Mouse (Mus musculus): ENCODE data around the gene Nipsnap2. TPM values are rescaled to one million over a fixed set of nuclear protein-coding genes. Genes with fewer than 3 reads are reported as not detected.
A peak's percentile ranks its signal among the peaks of the same experiment; 100 is the strongest.
"Not testable (repeated sequence)": the region's sequence is repeated elsewhere in the genome, so short reads cannot be mapped to it uniquely, and the experiment has no call there.

Gene Nipsnap2
- 152 and 165 TPM in 2 replicates for polyA plus RNA-seq (2012; ENCODE audit: insufficient read depth, insufficient read length, missing spikeins)

DNA sequence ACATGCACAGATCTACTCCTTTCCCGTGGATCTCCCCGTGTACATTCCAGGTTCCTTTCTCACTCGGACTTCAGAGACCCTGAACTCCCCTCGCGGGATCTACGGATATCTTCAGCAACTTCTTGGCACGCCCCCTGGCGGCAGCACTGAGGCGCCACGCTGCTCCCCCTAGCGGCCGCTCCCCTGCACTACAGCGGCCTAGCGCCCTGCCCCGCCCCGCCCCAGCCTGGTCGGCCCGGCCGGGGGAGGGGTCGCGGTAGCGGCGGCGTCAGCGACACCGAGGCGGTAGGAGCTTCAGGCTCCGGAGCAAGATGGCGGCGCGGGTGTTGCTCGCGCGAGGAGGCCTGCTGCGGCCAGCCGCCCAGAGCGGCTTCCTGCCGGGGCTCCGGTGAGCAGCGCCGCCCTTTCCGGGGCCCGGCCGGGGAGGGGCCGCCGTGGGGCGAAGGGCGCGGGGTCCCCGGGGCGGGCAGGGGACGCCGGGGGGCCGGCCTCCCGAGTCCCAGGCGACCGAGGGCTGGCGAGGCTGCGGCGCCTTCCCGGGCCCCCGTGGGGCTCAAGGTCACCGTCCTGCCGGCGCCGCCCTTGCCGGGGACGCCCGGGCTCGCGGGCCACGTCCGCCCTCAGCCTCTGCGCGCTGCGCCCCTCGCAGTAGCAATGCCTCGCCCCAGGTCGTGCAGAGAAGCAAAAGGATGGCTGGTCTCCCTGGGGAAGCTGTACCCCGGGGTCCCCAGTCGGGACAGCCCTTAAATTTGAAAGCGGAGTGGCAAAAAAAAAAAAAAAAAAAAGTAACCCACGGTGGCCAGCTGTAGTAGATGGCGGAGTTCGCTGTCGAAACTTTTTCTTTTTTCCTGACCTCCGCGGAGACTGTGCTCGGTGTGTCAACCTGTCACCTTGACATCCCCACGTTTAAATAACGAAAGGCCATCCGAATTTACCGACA is at the start of gene Nipsnap2:
Nipsnap2 (plus strand) TSS at position 230 of the 940 bp plus-strand sequence.
- peak within 1 kb of the TSS; percentile 89 for H3K4me3 ChIP-seq (ENCODE audit: insufficient read depth, low read depth, low read length)
- H3K4me1 ChIP-seq (ENCODE audit: control insufficient read depth, insufficient read depth, insufficient read length, low read length): peaks cover 15% of the 10 kb centered on the region; the same call in 1 of the 2 replicates
- peak within 1 kb of the TSS; percentile 97 for H3K27ac ChIP-seq (replicated peaks; ENCODE audit: low read depth, low read length)

DNA sequence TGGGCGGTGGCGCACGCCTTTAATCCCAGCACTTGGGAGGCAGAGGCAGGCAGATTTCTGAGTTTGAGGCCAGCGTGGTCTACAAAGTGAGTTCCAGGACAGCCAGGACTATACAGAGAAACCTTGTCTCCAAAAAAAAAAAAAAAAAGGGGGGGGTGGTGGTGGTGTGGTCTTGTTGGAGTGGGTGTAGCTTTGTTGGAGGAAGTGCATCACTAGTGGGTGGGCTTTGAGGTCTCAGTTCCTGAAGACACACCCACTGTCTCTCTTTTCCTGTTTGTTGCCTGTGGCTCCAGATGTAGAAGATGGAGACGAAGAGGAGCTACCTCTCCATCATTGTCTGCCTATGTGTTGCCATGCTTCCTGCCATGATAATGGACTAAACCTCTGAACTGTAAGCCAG is 39.7 kb upstream of the Nipsnap2 start:
- not testable (repeated sequence) for H3K4me1 ChIP-seq (ENCODE audit: control insufficient read depth, insufficient read depth, insufficient read length, low read length); H3K4me3 ChIP-seq (ENCODE audit: insufficient read depth, low read depth, low read length); H3K27ac ChIP-seq (replicated peaks; ENCODE audit: low read depth, low read length)

DNA sequence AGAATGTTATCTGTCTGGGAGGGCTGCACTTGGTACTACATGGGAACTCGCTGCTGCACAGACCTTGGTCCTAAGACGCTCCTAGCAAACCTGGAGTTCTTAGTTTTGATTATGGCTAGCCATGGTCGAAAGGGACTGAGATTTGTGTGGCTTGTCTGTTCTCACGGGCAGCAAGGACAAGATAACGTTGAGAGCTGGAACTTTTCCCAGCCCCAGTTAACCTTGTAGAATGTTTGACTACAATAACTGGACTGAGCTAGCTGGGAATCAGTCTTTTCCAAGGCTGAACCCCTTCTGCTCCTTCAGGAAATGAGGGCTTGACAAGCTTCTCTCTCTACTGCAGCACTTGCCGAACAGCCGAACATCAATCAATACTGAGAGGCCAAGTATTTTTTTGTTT is 37.2 kb upstream of the Nipsnap2 start:
- Histone ChIP-seq H3K4me1 (ENCODE audit: control insufficient read depth, insufficient read depth, insufficient read length, low read length) (no peaks in the 10 kb centered on the region), H3K27ac (replicated peaks; ENCODE audit: low read depth, low read length) (no peak overlapping the region)

DNA sequence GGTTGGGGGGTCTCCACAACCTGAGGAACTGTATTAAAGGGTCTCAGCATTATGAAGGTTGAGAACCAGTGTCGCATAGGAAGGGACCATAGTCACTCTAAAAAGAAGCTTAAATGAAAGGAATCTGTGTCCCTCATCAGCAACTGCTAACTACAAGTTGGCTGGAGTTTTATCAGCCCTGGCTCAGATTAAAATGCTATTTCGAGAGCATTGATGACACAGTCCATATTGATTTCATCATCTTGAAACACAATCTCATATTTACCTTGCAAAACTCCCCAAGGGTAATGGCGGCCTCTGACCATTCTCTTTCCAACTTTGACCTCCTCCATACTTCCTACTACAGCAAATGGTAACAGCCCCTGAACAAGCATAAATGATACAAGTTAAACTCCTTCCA is 34.3 kb upstream of the Nipsnap2 start:
- H3K4me3 ChIP-seq (ENCODE audit: insufficient read depth, low read depth, low read length): no peak overlapping the region
- no peak overlapping the region for H3K27ac ChIP-seq (replicated peaks; ENCODE audit: low read depth, low read length)
- no peaks in the 10 kb centered on the region for H3K4me1 ChIP-seq (ENCODE audit: control insufficient read depth, insufficient read depth, insufficient read length, low read length)

More for the DNA sequence above, 37.2 kb upstream of the Nipsnap2 start:
- no peak overlapping the region for H3K4me3 ChIP-seq (ENCODE audit: insufficient read depth, low read depth, low read length)

DNA sequence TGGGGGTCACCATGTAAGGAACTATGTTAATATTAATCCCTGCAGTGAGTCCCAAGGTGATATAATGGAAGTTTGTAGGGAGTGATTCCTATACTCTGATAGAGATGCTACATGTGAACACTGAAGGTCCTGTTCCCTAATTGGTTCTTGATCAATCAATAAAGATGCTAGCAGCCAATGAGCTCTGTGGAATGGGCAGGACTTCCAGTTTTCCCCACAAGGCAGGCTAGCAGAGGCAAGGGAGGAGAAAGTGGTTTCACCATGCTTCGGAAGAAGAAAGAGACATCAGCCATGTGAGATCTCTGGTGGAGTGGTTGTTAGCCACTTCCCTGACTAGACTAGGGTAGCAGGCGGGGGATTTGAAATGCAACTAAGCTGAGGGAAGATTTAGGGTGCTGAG is 24.4 kb upstream of the Nipsnap2 start:
- peak overlapping the region; percentile 60; the same call in 1 of the 2 replicates for H3K27ac ChIP-seq (replicated peaks; ENCODE audit: low read depth, low read length)
- peaks cover 3% of the 10 kb centered on the region; the same call in 1 of the 2 replicates for H3K4me1 ChIP-seq (ENCODE audit: control insufficient read depth, insufficient read depth, insufficient read length, low read length)
- H3K4me3 ChIP-seq (ENCODE audit: insufficient read depth, low read depth, low read length): peak overlapping the region; percentile 59

DNA sequence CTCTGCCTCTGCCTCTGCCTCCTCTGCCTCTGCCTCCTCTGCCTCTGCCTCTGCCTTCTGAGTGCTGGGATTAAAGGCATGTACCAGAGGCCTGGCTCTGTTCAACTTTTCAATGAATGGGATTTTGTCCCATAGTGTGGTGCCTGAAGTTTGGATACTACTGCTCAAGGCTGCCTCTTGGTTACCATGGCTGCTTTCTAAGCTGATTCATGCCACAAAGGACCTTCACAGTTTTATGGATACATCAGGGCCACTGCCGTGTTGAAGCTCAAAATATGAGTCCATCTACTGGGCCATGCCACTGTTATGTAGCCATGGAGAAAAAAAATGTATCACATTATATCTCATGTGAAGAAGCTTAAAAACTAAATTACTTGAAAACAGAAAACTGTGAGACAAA is 23.2 kb upstream of the Nipsnap2 start:
- H3K4me3 ChIP-seq (ENCODE audit: insufficient read depth, low read depth, low read length): no peak overlapping the region
- H3K27ac ChIP-seq (replicated peaks; ENCODE audit: low read depth, low read length): no peak overlapping the region

DNA sequence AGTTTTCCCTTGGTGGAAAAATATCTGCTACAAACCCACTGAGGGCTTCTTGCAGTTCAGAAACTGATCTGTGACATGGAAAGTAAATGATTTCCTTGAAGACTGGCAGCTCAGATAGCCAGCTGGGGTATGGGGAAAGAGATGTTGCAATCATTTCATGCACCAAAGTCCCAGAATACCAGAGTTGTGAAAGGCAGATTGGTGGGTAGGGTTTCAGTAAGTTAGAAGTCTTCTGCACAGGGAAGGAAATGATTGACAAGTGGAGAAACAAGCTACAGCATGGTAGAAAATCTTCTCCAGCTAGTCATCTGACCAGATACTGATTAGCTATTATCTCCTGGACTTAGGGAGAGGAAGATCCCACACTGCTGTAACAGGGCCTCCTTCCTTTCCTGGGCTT is 21.5 kb upstream of the Nipsnap2 start:
- Histone ChIP-seq H3K4me3 (ENCODE audit: insufficient read depth, low read depth, low read length) (no peak overlapping the region), H3K4me1 (ENCODE audit: control insufficient read depth, insufficient read depth, insufficient read length, low read length) (peaks cover 3% of the 10 kb centered on the region; the same call in 1 of the 2 replicates), H3K27ac (replicated peaks; ENCODE audit: low read depth, low read length) (no peak overlapping the region)

More for the DNA sequence above, 23.2 kb upstream of the Nipsnap2 start:
- H3K4me1 ChIP-seq (ENCODE audit: control insufficient read depth, insufficient read depth, insufficient read length, low read length): peaks cover 3% of the 10 kb centered on the region; the same call in 1 of the 2 replicates

DNA sequence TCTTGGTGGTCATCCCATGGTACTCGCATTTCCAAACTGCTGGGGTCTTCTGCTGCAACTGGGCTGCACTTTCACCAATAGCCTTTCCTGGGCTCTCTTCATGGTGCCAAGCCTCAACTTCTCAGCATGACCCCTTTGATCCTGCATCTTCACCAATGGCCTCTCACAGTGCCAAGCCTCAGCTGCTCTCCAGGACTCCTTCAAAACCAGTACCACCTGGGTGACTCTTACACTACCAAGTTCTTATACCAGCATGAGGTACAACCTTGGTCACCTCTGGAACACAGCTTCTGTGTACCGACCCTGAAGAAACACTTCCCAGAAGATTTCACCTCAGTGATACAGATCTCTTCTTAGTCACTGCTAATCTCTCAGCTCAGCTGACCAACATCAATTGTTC is 16.5 kb upstream of the Nipsnap2 start, which contains the start of gene Sept14:
Sept14 (minus strand) TSS at position 101 of the 400 bp plus-strand sequence.
- Histone ChIP-seq H3K27ac (replicated peaks; ENCODE audit: low read depth, low read length) (no peak within 1 kb of the TSS), H3K4me1 (ENCODE audit: control insufficient read depth, insufficient read depth, insufficient read length, low read length) (no peaks in the 10 kb centered on the region; the same call in 1 of the 2 replicates), H3K4me3 (ENCODE audit: insufficient read depth, low read depth, low read length) (no peak within 1 kb of the TSS)

DNA sequence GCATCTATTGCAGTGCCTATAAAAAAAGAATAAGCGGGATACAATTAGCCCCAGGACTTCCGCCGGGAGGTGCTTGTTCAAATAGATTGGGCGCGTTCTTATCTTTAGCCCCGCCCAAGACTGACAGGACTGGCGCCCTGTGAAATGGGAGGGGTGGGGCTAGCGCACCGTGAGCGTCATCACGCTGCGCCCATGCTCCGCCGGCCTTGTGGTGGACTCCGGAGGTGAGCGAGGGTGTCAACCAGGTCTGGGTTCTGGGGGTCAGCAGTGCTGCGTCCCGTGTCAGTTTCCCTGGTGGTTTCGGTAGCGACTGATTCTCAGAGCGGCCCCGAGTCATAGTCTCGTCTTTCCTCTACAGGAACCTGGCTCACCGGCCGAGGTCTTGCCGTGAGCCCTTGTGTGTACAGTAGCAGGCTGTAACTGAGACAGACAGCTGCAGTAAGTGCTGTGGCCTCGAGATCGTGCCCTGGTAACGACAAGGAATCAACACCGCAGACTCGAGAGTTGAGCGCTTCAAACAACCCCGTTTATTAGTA is 9.5 kb upstream of the Nipsnap2 start, which contains the start of gene Mrps17:
Mrps17 (plus strand) TSS at position 172 of the 536 bp plus-strand sequence.
- Histone ChIP-seq H3K4me1 (ENCODE audit: control insufficient read depth, insufficient read depth, insufficient read length, low read length) (no peaks in the 10 kb centered on the region), H3K27ac (replicated peaks; ENCODE audit: low read depth, low read length) (peak within 1 kb of the TSS; percentile 64), H3K4me3 (ENCODE audit: insufficient read depth, low read depth, low read length) (peak within 1 kb of the TSS; percentile 72)

DNA sequence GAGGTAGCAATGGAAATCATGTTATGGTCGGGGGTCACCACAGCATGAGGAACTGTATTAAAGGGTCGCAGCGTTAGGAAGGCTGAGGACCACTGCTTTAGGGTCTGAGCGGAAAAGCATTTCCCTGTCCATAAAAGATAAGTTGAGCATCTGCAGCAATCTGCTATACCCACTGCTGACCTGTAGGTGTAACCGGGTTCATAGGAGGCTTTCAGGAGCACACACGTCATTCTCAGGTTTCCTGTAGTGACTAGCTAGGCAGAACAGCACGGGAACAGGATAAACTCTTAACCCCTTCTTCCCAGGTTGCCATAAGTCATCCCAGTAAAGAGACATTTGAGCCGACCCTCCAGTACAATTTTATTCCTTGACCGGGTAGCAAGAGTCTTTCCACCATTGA is 7.8 kb upstream of the Nipsnap2 start:
- no peak overlapping the region for H3K27ac ChIP-seq (replicated peaks; ENCODE audit: low read depth, low read length)
- no peaks in the 10 kb centered on the region for H3K4me1 ChIP-seq (ENCODE audit: control insufficient read depth, insufficient read depth, insufficient read length, low read length)
- H3K4me3 ChIP-seq (ENCODE audit: insufficient read depth, low read depth, low read length): no peak overlapping the region

DNA sequence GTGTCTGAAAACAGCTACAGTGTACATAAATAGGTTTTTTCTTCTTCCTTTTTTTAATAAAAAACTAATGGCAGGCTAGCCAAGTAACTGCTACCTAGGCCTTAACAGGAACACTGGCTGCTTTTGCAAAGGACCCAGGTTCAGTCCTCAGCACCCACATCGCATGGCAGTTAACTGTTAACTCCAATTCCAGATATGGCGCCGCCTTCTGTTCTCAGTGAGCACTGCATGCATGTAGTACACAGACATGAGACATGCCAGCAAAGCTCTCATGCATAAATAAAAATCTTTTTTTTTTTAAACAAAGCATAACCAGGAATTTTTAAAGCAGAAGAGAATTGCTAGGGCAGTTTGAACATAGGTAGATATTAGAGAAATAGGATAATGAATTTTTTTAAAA is 4.7 kb upstream of the Nipsnap2 start:
- no peak overlapping the region for H3K4me3 ChIP-seq (ENCODE audit: insufficient read depth, low read depth, low read length)
- peaks cover 6% of the 10 kb centered on the region; the same call in 1 of the 2 replicates for H3K4me1 ChIP-seq (ENCODE audit: control insufficient read depth, insufficient read depth, insufficient read length, low read length)
- no peak overlapping the region for H3K27ac ChIP-seq (replicated peaks; ENCODE audit: low read depth, low read length)

DNA sequence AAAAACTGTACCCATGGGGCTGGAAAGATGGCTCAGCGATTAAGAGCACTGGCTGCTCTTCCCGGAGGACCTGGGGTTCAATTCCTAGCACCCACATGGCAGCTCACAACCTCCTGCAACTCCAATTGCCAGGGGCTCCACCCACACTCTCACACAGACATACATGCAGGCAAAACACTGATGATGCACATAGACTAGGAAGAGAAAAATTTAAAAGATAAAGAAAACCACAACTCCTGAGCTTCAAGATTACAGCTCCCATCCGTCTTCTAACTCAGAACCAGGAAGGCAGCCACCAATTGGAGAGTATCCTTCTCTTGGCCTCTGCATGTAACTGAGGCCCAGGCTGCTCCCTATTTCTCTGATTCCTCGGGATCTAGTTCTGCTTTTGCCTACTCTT is 595 bp upstream of the Nipsnap2 start:
- Histone ChIP-seq H3K4me1 (ENCODE audit: control insufficient read depth, insufficient read depth, insufficient read length, low read length) (peaks cover 8% of the 10 kb centered on the region; the same call in 1 of the 2 replicates), H3K4me3 (ENCODE audit: insufficient read depth, low read depth, low read length) (peak overlapping the region; percentile 89), H3K27ac (replicated peaks; ENCODE audit: low read depth, low read length) (peak overlapping the region; percentile 83)

DNA sequence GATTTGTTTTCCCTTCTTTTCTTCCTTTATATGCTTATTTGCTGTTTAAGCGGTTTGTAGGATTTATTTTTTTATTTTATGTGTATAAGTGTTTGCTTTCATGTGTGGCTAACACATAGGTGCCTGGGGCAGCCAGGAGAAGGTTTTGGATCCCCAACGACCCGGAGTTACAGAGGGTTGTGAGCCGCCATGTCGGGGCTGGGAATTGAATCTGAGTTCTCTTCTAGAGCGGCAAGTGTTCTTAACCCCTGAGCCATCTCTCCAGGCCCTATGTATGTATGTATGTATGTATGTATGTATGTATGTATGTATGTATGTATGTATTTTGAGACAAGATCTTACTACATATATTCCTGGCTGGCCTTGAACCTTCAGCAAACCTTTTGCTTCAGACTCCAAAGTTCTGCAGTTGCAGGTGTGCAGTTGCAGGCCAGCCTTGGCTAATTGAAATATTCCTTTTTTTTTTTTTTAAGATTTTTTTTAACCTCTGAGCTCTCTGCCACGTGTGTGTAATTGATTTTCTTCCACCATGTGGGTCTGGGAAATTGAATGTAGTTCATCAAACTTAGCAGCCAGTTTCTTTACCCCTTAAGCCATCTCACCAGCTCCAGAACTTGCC is 1.0 kb downstream of the Nipsnap2 start:
- Histone ChIP-seq H3K27ac (replicated peaks; ENCODE audit: low read depth, low read length) (peak overlapping the region; percentile 97), H3K4me3 (ENCODE audit: insufficient read depth, low read depth, low read length) (peak overlapping the region; percentile 89), H3K4me1 (ENCODE audit: control insufficient read depth, insufficient read depth, insufficient read length, low read length) (peaks cover 19% of the 10 kb centered on the region; the same call in 1 of the 2 replicates)

DNA sequence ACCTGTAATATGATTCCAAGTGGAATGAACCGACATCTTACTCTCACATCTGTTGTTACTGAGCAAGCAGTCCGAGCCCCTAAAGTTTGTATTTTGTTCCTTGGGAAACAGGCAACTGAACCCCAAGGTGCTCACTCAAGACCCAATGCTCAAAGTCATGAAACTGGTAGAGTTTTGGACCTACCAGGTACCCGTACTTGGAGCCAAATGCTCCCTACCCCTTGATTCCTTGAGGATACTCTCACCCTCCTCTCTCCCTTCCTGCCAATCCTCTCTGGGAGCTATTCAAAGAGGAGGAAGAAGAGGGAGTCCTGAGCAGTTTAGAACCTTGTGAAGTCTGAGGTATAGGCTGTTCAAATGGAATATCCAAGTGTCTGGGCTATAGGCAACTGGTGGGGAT is 1.9 kb downstream of the Nipsnap2 start:
- H3K4me3 ChIP-seq (ENCODE audit: insufficient read depth, low read depth, low read length): peak overlapping the region; percentile 89; the same call in 1 of the 2 replicates
- H3K4me1 ChIP-seq (ENCODE audit: control insufficient read depth, insufficient read depth, insufficient read length, low read length): peaks cover 19% of the 10 kb centered on the region; the same call in 1 of the 2 replicates
- H3K27ac ChIP-seq (replicated peaks; ENCODE audit: low read depth, low read length): no peak overlapping the region

DNA sequence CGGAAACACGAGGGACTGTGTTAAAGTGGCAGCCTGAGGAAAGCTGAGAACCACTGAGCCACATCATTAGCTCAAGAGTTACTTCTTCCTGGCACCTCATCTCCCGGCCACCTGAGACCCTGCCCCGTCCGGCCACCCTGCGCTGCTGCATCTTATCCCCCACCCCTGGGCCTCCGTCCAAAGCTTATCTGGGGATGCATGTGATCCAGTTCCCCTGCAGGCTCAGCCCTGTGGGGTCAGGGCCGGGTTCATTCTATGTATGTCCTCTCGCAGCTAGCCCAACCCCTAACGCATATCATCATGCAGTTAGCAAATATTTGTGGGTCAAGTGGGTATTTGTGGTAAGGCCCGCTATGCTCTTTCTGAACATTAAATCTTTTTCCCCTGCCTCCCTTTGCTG is 4.4 kb downstream of the Nipsnap2 start:
- Histone ChIP-seq H3K4me1 (ENCODE audit: control insufficient read depth, insufficient read depth, insufficient read length, low read length) (peaks cover 14% of the 10 kb centered on the region; the same call in 1 of the 2 replicates), H3K4me3 (ENCODE audit: insufficient read depth, low read depth, low read length) (no peak overlapping the region), H3K27ac (replicated peaks; ENCODE audit: low read depth, low read length) (no peak overlapping the region)
